Mouse (Mus musculus) lung, postnatal 0 days (tissue): Measurements from ENCODE around the gene Steap4.

Experiments
- CTCF ChIP-seq: IDR thresholded peaks from 2 replicates; pipeline ENCODE4 v1.5.1; 2016; ENCODE audit warnings: antibody characterized with exemption, mild to moderate bottlenecking
- EP300 ChIP-seq: IDR thresholded peaks from 2 replicates; pipeline ENCODE4 v1.6.1; 2016; ENCODE audit warnings: antibody characterized with exemption, mild to moderate bottlenecking, control low read depth

GRCm38 (mm10) chr5:7960176-7960575 is at the start of gene Steap4:
- TF ChIP-seq EP300 (peak; percentile 18; the same call in 1 of the 2 replicates), CTCF (no peak)
